In genomic region chr2:71605606-71606005, GRCm38 (mm10) we compare ENCODE assay signal across 22 mouse cellular contexts. TPM values are rescaled to one million over a fixed set of nuclear protein-coding genes. Genes with fewer than 3 reads are reported as not detected.
A peak's percentile ranks its signal among the peaks of the same experiment; 100 is the strongest.
DNase-seq lines count a peak whose midpoint lies in the region.
"Had no signal": no experiment of that assay in that cellular context is flagged by ENCODE, and none has a peak within 500 bp of the region (broad histone marks: within the 10 kb centered on the region; RNA-seq: fewer than 3 reads in every experiment).

No protein-coding gene starts in this region.

- intact Hi-C loops in heart, postnatal 25 days (cut with DNase I): no loop called here

- DNase-seq in heart, adult 11 months: peak; percentile 54
- no peak for DNase-seq in heart, postnatal 25 days (ENCODE audit: low spot score)
- peak; percentile 57 for DNase-seq in R1 (ENCODE audit: low read depth, low spot score)
- DNase-seq in ZHBTc4 (ENCODE audit: low read depth, low spot score): peak; percentile 56
- no peak for DNase-seq in adrenal gland, postnatal 4 days (ENCODE audit: low spot score in 2 of 2)
- no peak for DNase-seq in cerebellum, adult 8-10 months
- DNase-seq: adrenal gland, adult 2 months; adrenal gland, adult 8-10 months; adrenal gland, postnatal 10 days; adrenal gland, postnatal 14 days; adrenal gland, postnatal 25 days; adrenal gland, postnatal 36 days; B cell, adult 2 months; cerebellum, adult 11 months; cerebellum, adult 11-12 months; cerebellum, adult 18-20 months; cerebellum, adult 2 months; cerebellum, adult 9-10 months; cerebellum, adult 9-11 months had no signal

RNA-seq across cellular contexts. Expression of gene Dlx2, which starts 59.1 kb away (rescaled TPM):
- total RNA-seq in heart, postnatal 25 days (2021): not detected
- 1 to 10 TPM in 1 of 2 experiments, under 1 TPM in 1; 0.98 to 1.9 TPM for total RNA-seq in adrenal gland, postnatal 4 days (2021)
- total RNA-seq: CH12.LX, G1E, MEL had no signal

Comparison
In these comparisons a context has a peak if more than half of its experiments do, and no peak if none do; other contexts are left out.
1. DNase-seq: peak in heart, adult 11 months (single experiment), R1 (single experiment) and ZHBTc4 (single experiment); none in heart, postnatal 25 days (single experiment), adrenal gland, postnatal 4 days (0 of 2) and cerebellum, adult 8-10 months (single experiment).